Mouse (Mus musculus): Measurements from ENCODE around the gene Fam49a.

GRCm38 (mm10) chr12:12299303-12299702 is 37.4 kb downstream of the Fam49a start:
- TF ChIP-seq GATA1 (IDR thresholded peaks at IDR 0.05; ENCODE audit: borderline replicate concordance, low read length) (no peak), FLI1 (IDR thresholded peaks at IDR 0.05; ENCODE audit: low read length) (no peak)

Measured in megakaryocyte, embryonic 14.5 days (primary cell).